Mouse (Mus musculus) embryonic facial prominence, embryonic 12.5 days (tissue): Measurements from ENCODE around the gene Maml3. TPM values are rescaled to one million over a fixed set of nuclear protein-coding genes. Genes with fewer than 3 reads are reported as not detected.

Source experiments
- ATAC-seq: fragments of 200-750 bp; cut with Nextera tagmentation; 2 replicates; pipeline ENCODE4 v1.8.0; 2017; ENCODE audit not compliant: insufficient number of reproducible peaks, insufficient read depth, low FRiP score, low TSS enrichment
- H3K27ac ChIP-seq: fragments of 300-500 bp; sonication (generic); 2 replicates; pipeline ENCODE4 v1.5.1; 2016; ENCODE audit warnings: mild to moderate bottlenecking
- H3K27me3 ChIP-seq: fragments of 300-500 bp; sonication (generic); 2 replicates; pipeline ENCODE4 v1.6.1; 2016; ENCODE audit warnings: mild to moderate bottlenecking, moderate library complexity
- H3K36me3 ChIP-seq: fragments of 300-500 bp; sonication (generic); 2 replicates; pipeline ENCODE4 v1.6.1; 2016; ENCODE audit warnings: mild to moderate bottlenecking
- H3K4me1 ChIP-seq: fragments of 300-500 bp; sonication (generic); 2 replicates; pipeline ENCODE4 v1.6.1; 2016
- H3K4me2 ChIP-seq: fragments of 300-500 bp; sonication (generic); replicated peaks from 2 replicates; pipeline ENCODE4 v1.6.1; 2016; ENCODE audit warnings: mild to moderate bottlenecking, moderate library complexity
- H3K4me3 ChIP-seq: fragments of 300-500 bp; sonication (generic); 2 replicates; pipeline ENCODE4 v1.5.1; 2016; ENCODE audit warnings: mild to moderate bottlenecking
- H3K9ac ChIP-seq: fragments of 300-500 bp; sonication (generic); 2 replicates; pipeline ENCODE4 v1.6.1; 2016; ENCODE audit warnings: mild to moderate bottlenecking, moderate library complexity
- H3K9me3 ChIP-seq: fragments of 300-500 bp; sonication (generic); 2 replicates; pipeline ENCODE4 v1.6.1; 2016; ENCODE audit warnings: mild to moderate bottlenecking, moderate library complexity
- WGBS: fragments of 180-500 bp; shearing (Covaris S2); methylation state at CpG from one replicate; pipeline ENCODE4 v1.1.7; 2016; 5-methylcytosine and 5-hydroxymethylcytosine counted together
- polyA plus RNA-seq: library from polyadenylated mRNA; unstranded; fragments of >200 nt; fragmentation: Nextera tagmentation; extraction: Ambion mirVana; gene quantifications from 2 replicates; pipeline ENCODE4 v1.2.1, GENCODE M21; 2016

Gene Maml3
- polyA plus RNA-seq, 1 experiment from 2014 or later = 6.4 TPM

DNA sequence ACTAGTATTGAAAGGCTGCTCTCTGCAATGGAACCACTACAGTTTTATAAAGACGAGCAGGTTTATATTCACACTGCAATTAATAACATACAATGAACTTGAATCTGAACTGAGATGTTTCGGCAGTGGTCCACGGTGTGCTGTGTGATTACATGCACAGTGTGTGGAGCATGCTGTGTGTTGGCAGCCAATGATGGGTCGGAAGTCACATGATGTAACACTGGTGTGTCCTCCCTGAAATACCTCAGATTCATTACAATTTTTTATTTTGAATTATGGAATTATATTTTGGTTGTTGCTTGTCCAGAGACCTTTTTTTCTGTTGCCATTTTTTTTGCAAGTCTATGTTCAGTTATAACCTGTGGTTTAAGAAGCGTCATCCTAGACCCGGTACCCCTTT lies 467.6 kb downstream of the Maml3 start:
- WGBS = 94% methylated on average over 6 of the region's 6 CpGs
- no peak for ATAC-seq
- H3K9me3 ChIP-seq = no peaks in the 10 kb centered on the region

GRCm38 (mm10) chr3:51636700-51637099 lies 468.2 kb downstream of the Maml3 start:
- 87% methylated on average over 20 of the region's 20 CpGs for WGBS
- no peaks in the 10 kb centered on the region for H3K9me3 ChIP-seq
- no peak overlapping the region for H3K9ac ChIP-seq
- no peak overlapping the region for H3K4me3 ChIP-seq
- no peak overlapping the region for H3K27ac ChIP-seq
- ATAC-seq = no peak
- no peaks in the 10 kb centered on the region for H3K27me3 ChIP-seq
- H3K4me1 ChIP-seq = no peaks in the 10 kb centered on the region
- H3K36me3 ChIP-seq = no peaks in the 10 kb centered on the region
- no peak overlapping the region for H3K4me2 ChIP-seq

More for the DNA sequence above, 467.6 kb downstream of the Maml3 start:
- H3K27me3 ChIP-seq = no peaks in the 10 kb centered on the region
- H3K4me2 ChIP-seq = no peak overlapping the region
- no peaks in the 10 kb centered on the region for H3K4me1 ChIP-seq
- H3K9ac ChIP-seq = no peak overlapping the region
- no peaks in the 10 kb centered on the region for H3K36me3 ChIP-seq
- no peak overlapping the region for H3K4me3 ChIP-seq
- H3K27ac ChIP-seq = no peak overlapping the region

DNA sequence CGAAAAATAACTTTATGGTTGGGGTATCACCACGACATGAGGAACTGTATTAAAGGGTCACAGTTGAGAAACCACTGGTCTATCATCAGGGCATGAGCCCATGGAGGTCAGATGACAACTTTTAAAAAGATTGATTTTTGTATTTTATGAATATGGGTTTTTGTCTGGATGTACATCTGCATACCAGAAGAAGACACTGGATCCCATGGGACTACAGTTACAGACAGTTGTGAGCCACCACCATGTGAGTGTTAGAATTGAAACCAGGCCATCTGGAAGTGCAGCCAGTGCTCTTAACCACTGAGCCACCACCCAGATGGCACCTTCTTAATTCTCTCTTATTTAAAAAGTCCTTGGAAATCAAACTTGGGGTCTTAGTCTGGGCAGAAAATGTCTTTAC lies 468.9 kb downstream of the Maml3 start:
- 90% methylated on average over 2 of the region's 2 CpGs for WGBS
- no peak for ATAC-seq
- H3K4me3 ChIP-seq = no peak overlapping the region
- no peaks in the 10 kb centered on the region for H3K36me3 ChIP-seq
- no peaks in the 10 kb centered on the region for H3K27me3 ChIP-seq
- peaks cover 6% of the 10 kb centered on the region; the same call in 1 of the 2 replicates for H3K9me3 ChIP-seq
- H3K27ac ChIP-seq = no peak overlapping the region
- H3K9ac ChIP-seq = no peak overlapping the region
- H3K4me2 ChIP-seq = no peak overlapping the region
- no peaks in the 10 kb centered on the region for H3K4me1 ChIP-seq

Other genes with a start within 250 kb of the Maml3 start
- gene Foxo1, start 163.3 kb upstream of the Maml3 start, polyA plus RNA-seq = 7.5 and 7.7 TPM in 2 replicates